Mouse (Mus musculus): Measurements from ENCODE around the gene Rabac1.

Gene Rabac1

GRCm38 (mm10) chr7:24930475-24930874 is 42.1 kb downstream of the Rabac1 start:
- DNase-seq (ENCODE audit: low spot score): no peak
